Mouse (Mus musculus) E14TG2a.4 (cell line): ENCODE results near the gene Nrbp1.

Experiments
- H3K27me3 ChIP-seq: 2 replicates; pipeline ENCODE4 v1.6.1; 2014; ENCODE audit warnings: low read length, control low read depth; ENCODE audit not compliant: insufficient read depth
- H3K36me3 ChIP-seq: 2 replicates; pipeline ENCODE4 v1.6.1; 2014; ENCODE audit warnings: low read length, control low read depth; ENCODE audit not compliant: insufficient read depth
- H3K4me1 ChIP-seq: replicated peaks from 2 replicates; pipeline ENCODE4 v1.6.1; 2014; ENCODE audit warnings: low read depth, low read length, control low read depth
- H3K4me3 ChIP-seq: replicated peaks from 2 replicates; pipeline ENCODE4 v1.5.1; 2014; ENCODE audit warnings: mild to moderate bottlenecking, low read length
- H3K9me3 ChIP-seq: 2 replicates; pipeline ENCODE4 v1.6.1; 2014; ENCODE audit warnings: low read length, control low read depth
- CTCF ChIP-seq: conservative IDR thresholded peaks from 2 replicates; pipeline ENCODE4 v1.5.1; 2014; ENCODE audit warnings: low read length
- NANOG ChIP-seq: IDR thresholded peaks from 2 replicates; pipeline ENCODE4 v1.6.1; 2014; ENCODE audit warnings: borderline replicate concordance, low read length, mixed read lengths
- POU5F1 ChIP-seq: IDR thresholded peaks from 2 replicates; pipeline ENCODE4 v1.6.1; 2014; ENCODE audit warnings: low read length, borderline replicate concordance

The Nrbp1 gene

DNA sequence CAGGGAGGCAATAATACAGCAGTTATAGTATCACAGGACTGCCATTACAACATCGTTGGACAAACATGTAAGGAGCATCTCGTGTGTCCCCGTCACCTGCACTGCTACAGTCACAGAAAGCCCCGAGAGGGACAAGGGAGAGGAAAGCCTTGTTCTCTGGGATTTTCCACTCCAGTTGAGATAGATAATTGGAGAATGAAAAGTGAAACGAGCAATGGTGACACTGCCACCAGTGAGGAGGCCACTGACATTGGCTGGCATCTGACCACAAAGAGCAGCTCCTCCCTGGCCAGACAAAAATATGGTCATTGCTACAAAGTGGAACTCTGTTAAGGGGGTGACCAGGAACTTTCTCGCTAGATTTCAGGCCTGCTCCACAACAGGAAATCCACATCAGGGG, 27.0 kb downstream of the Nrbp1 start:
- Histone ChIP-seq H3K4me3 (no peak overlapping the region), H3K9me3 (no peaks in the 10 kb centered on the region), H3K4me1 (no peaks in the 10 kb centered on the region), H3K36me3 (peaks cover 81% of the 10 kb centered on the region), H3K27me3 (no peaks in the 10 kb centered on the region)
- TF ChIP-seq CTCF (no peak), NANOG (no peak), POU5F1 (no peak)

GRCm38 (mm10) chr5:31273018-31273417, 32.4 kb downstream of the Nrbp1 start:
- Histone ChIP-seq H3K4me1 (no peaks in the 10 kb centered on the region), H3K9me3 (no peaks in the 10 kb centered on the region), H3K4me3 (no peak overlapping the region), H3K27me3 (no peaks in the 10 kb centered on the region), H3K36me3 (peaks cover 40% of the 10 kb centered on the region)
- TF ChIP-seq POU5F1 (no peak), CTCF (no peak), NANOG (no peak)

GRCm38 (mm10) chr5:31279245-31279988, 38.8 kb downstream of the Nrbp1 start:
- Histone ChIP-seq H3K36me3 (peaks cover 61% of the 10 kb centered on the region), H3K9me3 (no peaks in the 10 kb centered on the region), H3K27me3 (no peaks in the 10 kb centered on the region), H3K4me3 (no peak overlapping the region), H3K4me1 (no peaks in the 10 kb centered on the region)
- TF ChIP-seq CTCF (no peak), POU5F1 (no peak), NANOG (no peak)

- no peaks in the 10 kb centered on the region for H3K27me3 ChIP-seq
- H3K4me3 ChIP-seq = no peak overlapping the region
- TF ChIP-seq NANOG (no peak), CTCF (no peak), POU5F1 (no peak)
- H3K9me3 ChIP-seq = no peaks in the 10 kb centered on the region
- peaks cover 21% of the 10 kb centered on the region for H3K4me1 ChIP-seq
- peaks cover 45% of the 10 kb centered on the region for H3K36me3 ChIP-seq
Measured at GRCm38 (mm10) chr5:31288225-31288624, 47.6 kb downstream of the Nrbp1 start.

- no peak overlapping the region for H3K4me3 ChIP-seq
- peaks cover 41% of the 10 kb centered on the region for H3K36me3 ChIP-seq
- peaks cover 21% of the 10 kb centered on the region for H3K4me1 ChIP-seq
- no peaks in the 10 kb centered on the region for H3K9me3 ChIP-seq
- TF ChIP-seq NANOG = no peak
- no peak for TF ChIP-seq CTCF
- no peak for TF ChIP-seq POU5F1
- 0 out of 2 replicates have a peak, but pooled peaks cover 1% of the 10 kb centered on the region for H3K27me3 ChIP-seq
Measured at GRCm38 (mm10) chr5:31288655-31289054, 48.0 kb downstream of the Nrbp1 start.

DNA sequence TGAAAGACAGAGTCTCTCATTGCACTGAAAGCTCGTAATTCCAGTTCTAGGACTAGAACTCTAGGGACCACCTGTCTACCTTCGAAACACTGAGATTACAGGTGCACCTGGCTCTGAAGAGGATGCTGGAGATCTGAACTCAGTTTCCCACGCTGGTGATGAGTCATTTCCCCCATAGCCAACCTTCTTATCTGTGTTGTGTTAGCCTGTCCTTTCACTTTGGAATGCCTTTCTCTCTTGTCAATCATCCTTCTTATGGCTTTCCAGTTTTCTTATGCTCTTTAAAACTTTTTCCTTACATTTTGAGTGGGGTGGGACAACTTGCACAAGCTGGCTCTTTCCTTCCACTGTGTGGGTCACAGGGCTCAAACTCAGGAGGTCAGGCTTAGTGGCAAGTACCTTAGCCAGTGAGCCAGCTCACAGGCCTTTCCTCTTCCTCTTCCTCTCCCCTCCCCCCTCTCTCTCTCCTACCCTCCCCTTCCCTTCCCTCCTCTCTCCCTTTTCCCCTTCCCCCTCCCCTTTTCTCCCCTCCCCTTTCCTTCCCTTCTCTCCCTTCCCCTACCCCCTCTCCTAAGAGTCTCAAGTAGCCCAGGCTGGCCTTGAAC, 49.1 kb downstream of the Nrbp1 start:
- Histone ChIP-seq H3K4me3 (peak overlapping the region; percentile 79; the same call in 1 of the 2 replicates), H3K9me3 (no peaks in the 10 kb centered on the region), H3K27me3 (peaks cover 12% of the 10 kb centered on the region), H3K36me3 (peaks cover 38% of the 10 kb centered on the region), H3K4me1 (peaks cover 24% of the 10 kb centered on the region)
- TF ChIP-seq POU5F1 (no peak), NANOG (no peak), CTCF (no peak)

GRCm38 (mm10) chr5:31290521-31291360, 50.1 kb downstream of the Nrbp1 start, which contains the start of gene Ift172:
Gene Ift172 (minus strand): TSS chr5:31291116.
- Histone ChIP-seq H3K4me1 (peaks cover 30% of the 10 kb centered on the region), H3K4me3 (peak within 1 kb of the TSS; percentile 79), H3K27me3 (peaks cover 22% of the 10 kb centered on the region), H3K36me3 (peaks cover 28% of the 10 kb centered on the region), H3K9me3 (no peaks in the 10 kb centered on the region)
- no peak for TF ChIP-seq POU5F1
- TF ChIP-seq NANOG = no peak
- TF ChIP-seq CTCF = no peak

- H3K4me1 ChIP-seq = peaks cover 35% of the 10 kb centered on the region
- no peaks in the 10 kb centered on the region for H3K9me3 ChIP-seq
- TF ChIP-seq POU5F1 (no peak), NANOG (no peak), CTCF (no peak)
- H3K27me3 ChIP-seq = peaks cover 28% of the 10 kb centered on the region
- peak overlapping the region; percentile 79 for H3K4me3 ChIP-seq
- peaks cover 22% of the 10 kb centered on the region for H3K36me3 ChIP-seq
Measured at GRCm38 (mm10) chr5:31291361-31291688, 50.7 kb downstream of the Nrbp1 start.
